Mouse (Mus musculus): ENCODE data around the gene F11r. TPM values are rescaled to one million over a fixed set of nuclear protein-coding genes. Genes with fewer than 3 reads are reported as not detected.

The F11r gene
- total and polyA plus RNA-seq, 3 experiments: 32.9 to 47.5 (median 36.1) TPM

GRCm38 (mm10) chr1:171412446-171412845 is 24.9 kb upstream of the F11r start:
- Histone ChIP-seq H3K27me3 (ENCODE audit: control insufficient read depth, insufficient read depth, low read length) (no peaks in the 10 kb centered on the region), H3K9ac (ENCODE audit: low read depth, low read length) (peak overlapping the region; percentile 38; the same call in 1 of the 2 replicates), H3K27ac (peak overlapping the region; percentile 95), H3K4me1 (ENCODE audit: control insufficient read depth, insufficient read depth, low read length) (peaks cover 4% of the 10 kb centered on the region), H3K79me2 (replicated peaks; ENCODE audit: control insufficient read depth, insufficient read depth, low read length) (peaks cover 2% of the 10 kb centered on the region; the same call in 1 of the 2 replicates), H3K4me3 (peak overlapping the region; percentile 89), H3K36me3 (ENCODE audit: control insufficient read depth, insufficient read depth, low read length) (no peaks in the 10 kb centered on the region)
- WGBS: 27% methylated on average over 3 of the region's 3 CpGs
- TF ChIP-seq EP300 (IDR thresholded peaks at IDR 0.05; ENCODE audit: insufficient read depth, low read depth, low read length) (no peak), POLR2A (IDR thresholded peaks at IDR 0.05; ENCODE audit: insufficient read depth, low read depth, low read length) (no peak), CTCF (IDR thresholded peaks at IDR 0.05) (no peak)
- DNase-seq: no peak
- intact Hi-C loops (cut with DNase I): loop anchor here (1.0 to 5.0 kb wide), 4 partner anchors 25 to 66 kb away; partner anchors contain the start of gene F11r

- peaks cover 2% of the 10 kb centered on the region; the same call in 1 of the 2 replicates for H3K79me2 ChIP-seq (replicated peaks; ENCODE audit: control insufficient read depth, insufficient read depth, low read length)
- no peak overlapping the region for H3K4me3 ChIP-seq
- DNase-seq: no peak
- peaks cover 4% of the 10 kb centered on the region for H3K4me1 ChIP-seq (ENCODE audit: control insufficient read depth, insufficient read depth, low read length)
- 82% methylated on average over 8 of the region's 8 CpGs for WGBS
- intact Hi-C loops (cut with DNase I): loop anchor here (2.0 to 5.0 kb wide), 3 partner anchors 39 to 65 kb away; no protein-coding TSS in a partner anchor
- H3K9ac ChIP-seq (ENCODE audit: low read depth, low read length): no peak overlapping the region
- H3K36me3 ChIP-seq (ENCODE audit: control insufficient read depth, insufficient read depth, low read length): no peaks in the 10 kb centered on the region
- H3K27me3 ChIP-seq (ENCODE audit: control insufficient read depth, insufficient read depth, low read length): no peaks in the 10 kb centered on the region
- TF ChIP-seq EP300 (IDR thresholded peaks at IDR 0.05; ENCODE audit: insufficient read depth, low read depth, low read length): no peak
- TF ChIP-seq CTCF (IDR thresholded peaks at IDR 0.05): no peak
- TF ChIP-seq POLR2A (IDR thresholded peaks at IDR 0.05; ENCODE audit: insufficient read depth, low read depth, low read length): no peak
- H3K27ac ChIP-seq: no peak overlapping the region
These were observed 23.7 kb upstream of the F11r start for GRCm38 (mm10) chr1:171413608-171414007.

- no peaks in the 10 kb centered on the region for H3K79me2 ChIP-seq (replicated peaks; ENCODE audit: control insufficient read depth, insufficient read depth, low read length)
- no peak within 1 kb of the TSS for H3K9ac ChIP-seq (ENCODE audit: low read depth, low read length)
- TF ChIP-seq EP300 (IDR thresholded peaks at IDR 0.05; ENCODE audit: insufficient read depth, low read depth, low read length) (no peak), POLR2A (IDR thresholded peaks at IDR 0.05; ENCODE audit: insufficient read depth, low read depth, low read length) (no peak), CTCF (IDR thresholded peaks at IDR 0.05) (no peak)
- no peak within 1 kb of the TSS for H3K4me3 ChIP-seq
- DNase-seq: no peak
- no peaks in the 10 kb centered on the region for H3K36me3 ChIP-seq (ENCODE audit: control insufficient read depth, insufficient read depth, low read length)
- no peaks in the 10 kb centered on the region for H3K27me3 ChIP-seq (ENCODE audit: control insufficient read depth, insufficient read depth, low read length)
- no peaks in the 10 kb centered on the region for H3K4me1 ChIP-seq (ENCODE audit: control insufficient read depth, insufficient read depth, low read length)
- intact Hi-C loops (cut with DNase I): no loop called here
- 92% methylated on average over 5 of the region's 5 CpGs for WGBS
- H3K27ac ChIP-seq: no peak within 1 kb of the TSS
These were observed 18.7 kb upstream of the F11r start, which contains the start of gene Tstd1 for GRCm38 (mm10) chr1:171418660-171419059. TSS of gene Tstd1 (plus strand) at chr1:171418872.

- DNase-seq: no peak
- H3K4me3 ChIP-seq: no peak overlapping the region
- intact Hi-C loops (cut with DNase I): no loop called here
- 81% methylated on average over 12 of the region's 12 CpGs for WGBS
- no peak overlapping the region for H3K27ac ChIP-seq
- H3K36me3 ChIP-seq (ENCODE audit: control insufficient read depth, insufficient read depth, low read length): no peaks in the 10 kb centered on the region
- no peaks in the 10 kb centered on the region for H3K79me2 ChIP-seq (replicated peaks; ENCODE audit: control insufficient read depth, insufficient read depth, low read length)
- TF ChIP-seq CTCF (IDR thresholded peaks at IDR 0.05) (no peak), POLR2A (IDR thresholded peaks at IDR 0.05; ENCODE audit: insufficient read depth, low read depth, low read length) (no peak), EP300 (IDR thresholded peaks at IDR 0.05; ENCODE audit: insufficient read depth, low read depth, low read length) (no peak)
- H3K27me3 ChIP-seq (ENCODE audit: control insufficient read depth, insufficient read depth, low read length): no peaks in the 10 kb centered on the region
- H3K4me1 ChIP-seq (ENCODE audit: control insufficient read depth, insufficient read depth, low read length): no peaks in the 10 kb centered on the region
- H3K9ac ChIP-seq (ENCODE audit: low read depth, low read length): no peak overlapping the region
These were observed 17.9 kb upstream of the F11r start for GRCm38 (mm10) chr1:171419291-171419882.

- DNase-seq: no peak
- Histone ChIP-seq H3K27me3 (ENCODE audit: control insufficient read depth, insufficient read depth, low read length) (no peaks in the 10 kb centered on the region), H3K9ac (ENCODE audit: low read depth, low read length) (no peak overlapping the region), H3K4me1 (ENCODE audit: control insufficient read depth, insufficient read depth, low read length) (no peaks in the 10 kb centered on the region), H3K4me3 (no peak overlapping the region), H3K36me3 (ENCODE audit: control insufficient read depth, insufficient read depth, low read length) (no peaks in the 10 kb centered on the region; the same call in 1 of the 2 replicates), H3K79me2 (replicated peaks; ENCODE audit: control insufficient read depth, insufficient read depth, low read length) (no peaks in the 10 kb centered on the region), H3K27ac (no peak overlapping the region)
- TF ChIP-seq CTCF (IDR thresholded peaks at IDR 0.05): no peak
- TF ChIP-seq EP300 (IDR thresholded peaks at IDR 0.05; ENCODE audit: insufficient read depth, low read depth, low read length): no peak
- no peak for TF ChIP-seq POLR2A (IDR thresholded peaks at IDR 0.05; ENCODE audit: insufficient read depth, low read depth, low read length)
- 93% methylated on average over 5 of the region's 5 CpGs for WGBS
- intact Hi-C loops (cut with DNase I): no loop called here
These were observed 17.4 kb upstream of the F11r start for GRCm38 (mm10) chr1:171419905-171420304.

- Histone ChIP-seq H3K27ac (no peak overlapping the region), H3K9ac (ENCODE audit: low read depth, low read length) (no peak overlapping the region), H3K27me3 (ENCODE audit: control insufficient read depth, insufficient read depth, low read length) (no peaks in the 10 kb centered on the region), H3K4me1 (ENCODE audit: control insufficient read depth, insufficient read depth, low read length) (peaks cover 3% of the 10 kb centered on the region; the same call in 1 of the 2 replicates), H3K4me3 (no peak overlapping the region), H3K36me3 (ENCODE audit: control insufficient read depth, insufficient read depth, low read length) (no peaks in the 10 kb centered on the region; the same call in 1 of the 2 replicates), H3K79me2 (replicated peaks; ENCODE audit: control insufficient read depth, insufficient read depth, low read length) (no peaks in the 10 kb centered on the region)
- TF ChIP-seq CTCF (IDR thresholded peaks at IDR 0.05): no peak
- TF ChIP-seq POLR2A (IDR thresholded peaks at IDR 0.05; ENCODE audit: insufficient read depth, low read depth, low read length): no peak
- TF ChIP-seq EP300 (IDR thresholded peaks at IDR 0.05; ENCODE audit: insufficient read depth, low read depth, low read length): no peak
- no peak for DNase-seq
- intact Hi-C loops (cut with DNase I): no loop called here
- WGBS: 77% methylated on average over 8 of the region's 8 CpGs
These were observed 14.7 kb upstream of the F11r start for GRCm38 (mm10) chr1:171422504-171423095.

All from heart, adult 2 months (tissue).